Mouse (Mus musculus) thymus, adult 2 months (tissue): ENCODE results near the gene Ciart.
"Not testable (repeated sequence)": the region's sequence is repeated elsewhere in the genome, so short reads cannot be mapped to it uniquely, and the experiment has no call there.

Experiments
- CTCF ChIP-seq: fragments of 200-500 bp; IDR thresholded peaks from 2 replicates; pipeline ENCODE4 v1.5.1; 2012; ENCODE audit warnings: mild to moderate bottlenecking, control low read depth, low read length, moderate library complexity, borderline replicate concordance; ENCODE audit not compliant: control insufficient read depth, poor library complexity, insufficient read depth; ENCODE audit errors: extremely low read depth
- POLR2A ChIP-seq: fragments of 200-500 bp; IDR thresholded peaks from 2 replicates; pipeline ENCODE4 v1.6.1; 2012; ENCODE audit warnings: mild to moderate bottlenecking, low read length, control low read depth, moderate library complexity; ENCODE audit not compliant: control insufficient read depth, poor library complexity, insufficient read depth; ENCODE audit errors: extremely low read depth

DNA sequence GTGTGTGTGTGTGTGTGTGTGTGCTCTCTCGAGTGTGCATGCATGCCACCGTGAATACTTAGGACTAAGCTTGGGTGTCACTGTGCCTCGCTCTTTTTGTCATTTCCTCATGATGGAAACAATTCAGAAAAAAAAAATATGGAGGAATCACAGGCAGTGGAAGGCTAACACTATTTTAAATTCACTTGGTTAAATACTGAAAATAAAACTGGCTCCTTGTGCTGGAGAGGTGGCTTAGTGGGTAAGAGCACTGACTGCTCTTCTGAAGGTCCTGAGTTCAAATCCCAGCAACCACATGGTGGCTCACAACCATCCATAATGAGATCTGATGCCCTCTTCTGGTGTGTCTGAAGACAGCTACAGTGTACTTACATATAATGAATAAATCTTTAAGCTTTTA lies 23.8 kb downstream of the Ciart start:
- not testable (repeated sequence) for TF ChIP-seq POLR2A, CTCF
